Mouse (Mus musculus) thymus, postnatal 14 days (tissue): Measurements from ENCODE around the gene Gm11733.

Experiments used
- DNase-seq: peaks from one replicate; pipeline ENCODE4 v3.0.0; 2021

The Gm11733 gene

GRCm38 (mm10) chr11:117479007-117479719 is 5.0 kb upstream of the Gm11733 start:
- no peak for DNase-seq

- no peak for DNase-seq
Observed at GRCm38 (mm10) chr11:117479746-117480145, 4.4 kb upstream of the Gm11733 start.

GRCm38 (mm10) chr11:117482300-117482676 is 1.9 kb upstream of the Gm11733 start:
- DNase-seq = no peak

- peak; percentile 73 for DNase-seq
Observed at GRCm38 (mm10) chr11:117482677-117483511, 1.3 kb upstream of the Gm11733 start.

- no peak for DNase-seq
Observed at GRCm38 (mm10) chr11:117491408-117492208, 7.4 kb downstream of the Gm11733 start.

GRCm38 (mm10) chr11:117492209-117492505 is 8.0 kb downstream of the Gm11733 start:
- DNase-seq = no peak

- no peak for DNase-seq
Observed at GRCm38 (mm10) chr11:117496812-117497211, 12.6 kb downstream of the Gm11733 start.

GRCm38 (mm10) chr11:117497256-117498136 is 13.3 kb downstream of the Gm11733 start:
- DNase-seq = peak; percentile 41

GRCm38 (mm10) chr11:117498137-117498511 is 14.0 kb downstream of the Gm11733 start:
- no peak for DNase-seq

- DNase-seq = no peak
Observed at GRCm38 (mm10) chr11:117508972-117509371, 24.8 kb downstream of the Gm11733 start.

- no peak for DNase-seq
Observed at GRCm38 (mm10) chr11:117515718-117516421, 31.7 kb downstream of the Gm11733 start.

- no peak for DNase-seq
Observed at GRCm38 (mm10) chr11:117516422-117516796, 32.2 kb downstream of the Gm11733 start.

- DNase-seq = no peak
Observed at GRCm38 (mm10) chr11:117521906-117522780, 38.0 kb downstream of the Gm11733 start.

- DNase-seq = no peak
Observed at GRCm38 (mm10) chr11:117522879-117523519, 38.8 kb downstream of the Gm11733 start.

GRCm38 (mm10) chr11:117525606-117526349 is 41.6 kb downstream of the Gm11733 start:
- DNase-seq = peak; percentile 21

- DNase-seq = no peak
Observed at GRCm38 (mm10) chr11:117532374-117532773, 48.2 kb downstream of the Gm11733 start.

GRCm38 (mm10) chr11:117534912-117535311 is 50.7 kb downstream of the Gm11733 start:
- no peak for DNase-seq

- no peak for DNase-seq
Observed at GRCm38 (mm10) chr11:117535491-117536304, 51.5 kb downstream of the Gm11733 start.

GRCm38 (mm10) chr11:117536586-117536985 is 52.4 kb downstream of the Gm11733 start:
- DNase-seq = no peak
